10 mouse cellular contexts compared by ENCODE assay signal in genomic region chr11:32331075-32331474, GRCm38 (mm10). TPM values are rescaled to one million over a fixed set of nuclear protein-coding genes. Genes with fewer than 3 reads are reported as not detected.
DNase-seq lines count a peak whose midpoint lies in the region; ATAC-seq lines count a peak whose summit lies in the region.
"Had no signal": no experiment of that assay in that cellular context is flagged by ENCODE, and none has a peak within 500 bp of the region (broad histone marks: within the 10 kb centered on the region; RNA-seq: fewer than 3 reads in every experiment).

No protein-coding gene starts in this region.

- H3K9me3 ChIP-seq in forebrain, embryonic 16.5 days (ENCODE audit: control insufficient read depth, low read length), result no peaks in the 10 kb centered on the region
- no peaks in the 10 kb centered on the region for H3K9me3 ChIP-seq in forebrain, embryonic 15.5 days
- H3K9me3 ChIP-seq: embryonic facial prominence, embryonic 13.5 days; midbrain, embryonic 13.5 days had no signal

- no peak overlapping the region for H3K9ac ChIP-seq in forebrain, embryonic 16.5 days (replicated peaks; ENCODE audit: low read depth, low read length)
- no peak overlapping the region for H3K9ac ChIP-seq in forebrain, embryonic 15.5 days (replicated peaks)
- H3K9ac ChIP-seq: embryonic facial prominence, embryonic 13.5 days; midbrain, embryonic 13.5 days had no signal

- no peak overlapping the region for H3K27ac ChIP-seq in forebrain, embryonic 16.5 days (ENCODE audit: low read length)
- no peak overlapping the region for H3K27ac ChIP-seq in forebrain, embryonic 15.5 days (replicated peaks)
- H3K27ac ChIP-seq: embryonic facial prominence, embryonic 13.5 days; midbrain, embryonic 13.5 days had no signal

- H3K27me3 ChIP-seq in forebrain, embryonic 16.5 days (replicated peaks; ENCODE audit: control insufficient read depth, insufficient read depth, low read length), result no peaks in the 10 kb centered on the region
- no peaks in the 10 kb centered on the region for H3K27me3 ChIP-seq in forebrain, embryonic 15.5 days
- H3K27me3 ChIP-seq: midbrain, embryonic 13.5 days had no signal

- H3K36me3 ChIP-seq in forebrain, embryonic 16.5 days (ENCODE audit: control insufficient read depth, insufficient read depth), result no peaks in the 10 kb centered on the region
- no peaks in the 10 kb centered on the region for H3K36me3 ChIP-seq in forebrain, embryonic 15.5 days
- H3K36me3 ChIP-seq: embryonic facial prominence, embryonic 13.5 days; midbrain, embryonic 13.5 days had no signal

- no peak overlapping the region for H3K4me3 ChIP-seq in forebrain, embryonic 16.5 days (replicated peaks; ENCODE audit: low read length)
- no peak overlapping the region for H3K4me3 ChIP-seq in forebrain, embryonic 15.5 days
- H3K4me3 ChIP-seq: embryonic facial prominence, embryonic 13.5 days; midbrain, embryonic 13.5 days had no signal

- ATAC-seq in forebrain, embryonic 16.5 days, result 0 out of 2 replicates have a peak, but pooled peaks have one; percentile 31
- ATAC-seq in forebrain, embryonic 15.5 days (replicated peaks), result no peak
- ATAC-seq: midbrain, embryonic 13.5 days had no signal

- WGBS in forebrain, embryonic 16.5 days, result 37% methylated on average over 6 of the region's 6 CpGs
- 52% methylated on average over 6 of the region's 6 CpGs for WGBS in forebrain, embryonic 15.5 days

- peak; percentile 35 for DNase-seq in retina, postnatal 1 day
- DNase-seq in retina, embryonic 14.5 days (ENCODE audit: low spot score), result no peak
- peak; percentile 62 to 71 for DNase-seq in kidney, postnatal 25 days
- no peak for DNase-seq in urinary bladder, postnatal 4 days (ENCODE audit: low spot score in 2 of 2)
- DNase-seq in layer of hippocampus, adult 9-10 months (ENCODE audit: low spot score), result no peak
- DNase-seq in spleen, postnatal 4 days (ENCODE audit: low spot score in 2 of 2), result no peak

- H3K4me1 ChIP-seq in forebrain, embryonic 16.5 days (replicated peaks; ENCODE audit: control insufficient read depth, insufficient read depth, low read length), result peaks cover 9% of the 10 kb centered on the region
- peaks cover 6% of the 10 kb centered on the region; the same call in 1 of the 2 replicates for H3K4me1 ChIP-seq in forebrain, embryonic 15.5 days
- H3K4me1 ChIP-seq: midbrain, embryonic 13.5 days had no signal

- no peak overlapping the region for H3K4me2 ChIP-seq in forebrain, embryonic 16.5 days (ENCODE audit: low read length)
- H3K4me2 ChIP-seq in forebrain, embryonic 15.5 days (replicated peaks), result no peak overlapping the region
- H3K4me2 ChIP-seq: embryonic facial prominence, embryonic 13.5 days; midbrain, embryonic 13.5 days had no signal

RNA-seq across cellular contexts. Expression of gene Sh3pxd2b, which starts 16.5 kb away (rescaled TPM):
- 16.2 and 22.4 TPM in 2 replicates for polyA plus RNA-seq in forebrain, embryonic 16.5 days (2015; fragmentation: Nextera tagmentation; extraction: Ambion mirVana)
- polyA plus RNA-seq in forebrain, embryonic 15.5 days (2015; fragmentation: Nextera tagmentation; extraction: Ambion mirVana), result 17.3 and 18.0 TPM in 2 replicates

RNA-seq across cellular contexts. Expression of gene Hbq1a, which starts 31.2 kb away (rescaled TPM):
- 1.3 and 1.9 TPM in 2 replicates for polyA plus RNA-seq in forebrain, embryonic 16.5 days (2015; fragmentation: Nextera tagmentation; extraction: Ambion mirVana)
- polyA plus RNA-seq in forebrain, embryonic 15.5 days (2015; fragmentation: Nextera tagmentation; extraction: Ambion mirVana), result 0.69 and 1.1 TPM in 2 replicates

RNA-seq across cellular contexts. Expression of gene Hba-a2, which starts 34.8 kb away (rescaled TPM):
- 5,488 and 6,869 TPM in 2 replicates for polyA plus RNA-seq in forebrain, embryonic 16.5 days (2015; fragmentation: Nextera tagmentation; extraction: Ambion mirVana)
- 5,603 and 5,963 TPM in 2 replicates for polyA plus RNA-seq in forebrain, embryonic 15.5 days (2015; fragmentation: Nextera tagmentation; extraction: Ambion mirVana)

RNA-seq across cellular contexts. Expression of gene Hbq1b, which starts 44.3 kb away (rescaled TPM):
- 3.3 and 4.1 TPM in 2 replicates for polyA plus RNA-seq in forebrain, embryonic 16.5 days (2015; fragmentation: Nextera tagmentation; extraction: Ambion mirVana)
- 1.6 and 2.5 TPM in 2 replicates for polyA plus RNA-seq in forebrain, embryonic 15.5 days (2015; fragmentation: Nextera tagmentation; extraction: Ambion mirVana)

RNA-seq across cellular contexts. Expression of gene Hba-a1, which starts 47.8 kb away (rescaled TPM):
- 2,173 and 2,648 TPM in 2 replicates for polyA plus RNA-seq in forebrain, embryonic 16.5 days (2015; fragmentation: Nextera tagmentation; extraction: Ambion mirVana)
- 2,103 and 2,256 TPM in 2 replicates for polyA plus RNA-seq in forebrain, embryonic 15.5 days (2015; fragmentation: Nextera tagmentation; extraction: Ambion mirVana)

Comparison
In these comparisons a context has a peak if more than half of its experiments do, and no peak if none do; other contexts are left out.
1. DNase-seq: peak in retina, postnatal 1 day (single experiment) and kidney, postnatal 25 days (2 of 2); none in retina, embryonic 14.5 days (single experiment), urinary bladder, postnatal 4 days (0 of 2), layer of hippocampus, adult 9-10 months (single experiment) and spleen, postnatal 4 days (0 of 2).